Mouse (Mus musculus): ENCODE data around the gene Prtn3. TPM values are rescaled to one million over a fixed set of nuclear protein-coding genes. Genes with fewer than 3 reads are reported as not detected.
A peak's percentile ranks its signal among the peaks of the same experiment; 100 is the strongest.

The Prtn3 gene
- polyA plus RNA-seq, 1 experiment from 2014 or later: 1.8 TPM

DNA sequence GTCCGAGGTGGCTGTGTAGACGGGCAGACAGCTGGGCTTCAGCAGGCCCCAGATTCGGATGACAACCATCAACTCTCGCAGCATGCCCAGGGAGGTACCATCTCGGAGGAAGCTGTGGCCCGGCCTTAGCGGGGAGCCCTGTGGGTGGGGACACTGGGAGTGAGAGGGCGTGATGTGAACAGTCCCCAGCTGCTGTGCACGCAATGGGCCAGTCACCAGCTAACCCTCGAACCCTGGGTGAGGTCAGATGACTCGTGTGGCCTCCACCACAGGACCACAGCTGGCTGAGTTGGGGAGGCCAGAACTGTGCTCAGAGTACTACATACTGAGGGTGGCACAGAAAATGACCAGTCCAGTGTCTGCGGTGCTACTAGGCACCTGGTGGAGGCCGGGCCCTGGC, 22.5 kb downstream of the Prtn3 start:
- H3K9me3 ChIP-seq (replicated peaks): no peaks in the 10 kb centered on the region
- no peak overlapping the region for H3K4me2 ChIP-seq
- 81% methylated on average over 13 of the region's 13 CpGs for WGBS
- H3K9ac ChIP-seq: no peak overlapping the region
- no peak for ATAC-seq (ENCODE audit: insufficient number of reproducible peaks, low FRiP score)
- H3K4me3 ChIP-seq: no peak overlapping the region
- peaks cover 62% of the 10 kb centered on the region for H3K36me3 ChIP-seq
- H3K27me3 ChIP-seq (replicated peaks): peaks cover 2% of the 10 kb centered on the region; the same call in 1 of the 2 replicates
- no peak overlapping the region for H3K27ac ChIP-seq (ENCODE audit: poor library complexity, severe bottlenecking)
- H3K4me1 ChIP-seq (replicated peaks): no peaks in the 10 kb centered on the region; the same call in 1 of the 2 replicates

DNA sequence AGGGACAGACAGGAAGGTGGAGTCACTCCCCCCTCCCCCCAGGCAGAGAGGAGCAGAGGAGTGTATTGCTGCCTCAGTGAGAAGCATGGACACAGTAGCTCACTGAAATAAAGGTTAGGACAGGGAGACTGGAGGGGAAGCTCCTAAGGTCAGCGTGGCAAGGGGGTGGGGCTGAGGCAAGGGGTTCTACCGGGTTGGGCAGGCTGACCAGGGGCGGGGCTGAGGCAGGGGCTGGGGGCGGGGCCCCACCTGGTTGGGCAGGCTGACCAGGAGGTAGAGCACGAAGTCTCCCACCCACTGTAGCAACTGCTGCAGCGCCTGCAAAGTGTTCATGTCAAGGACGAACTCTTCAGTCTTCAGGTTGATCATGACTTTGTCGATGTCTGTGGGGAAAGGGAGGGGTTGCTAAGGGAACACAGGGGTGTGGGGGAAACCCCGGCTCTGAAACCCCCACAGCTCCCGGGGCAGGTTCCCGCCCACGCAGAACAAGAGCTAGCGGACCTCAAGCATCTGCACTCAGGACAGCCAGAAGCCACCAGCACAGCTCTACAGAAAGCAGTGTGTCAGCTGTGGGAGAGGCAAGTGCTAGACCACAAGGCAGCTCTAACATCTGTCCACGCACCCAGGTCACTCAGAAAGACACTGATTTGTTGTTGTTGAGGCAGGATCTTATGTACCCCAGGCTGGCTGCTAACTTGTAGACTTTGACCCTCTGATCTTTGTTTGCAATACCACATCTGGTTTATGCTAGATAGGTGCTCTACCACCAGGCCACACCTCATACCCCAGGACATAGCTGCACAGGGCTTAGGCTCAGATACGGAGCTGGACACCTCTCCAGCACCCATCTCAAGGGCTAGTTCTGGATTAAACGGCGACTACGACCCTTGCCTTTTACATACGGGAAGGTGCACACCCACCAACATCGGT, 23.3 kb downstream of the Prtn3 start:
- no peak for ATAC-seq (ENCODE audit: insufficient number of reproducible peaks, low FRiP score)
- Histone ChIP-seq H3K9ac (no peak overlapping the region), H3K36me3 (peaks cover 67% of the 10 kb centered on the region), H3K4me2 (no peak overlapping the region), H3K27ac (ENCODE audit: poor library complexity, severe bottlenecking) (no peak overlapping the region), H3K9me3 (replicated peaks) (no peaks in the 10 kb centered on the region), H3K4me3 (no peak overlapping the region), H3K4me1 (replicated peaks) (no peaks in the 10 kb centered on the region; the same call in 1 of the 2 replicates), H3K27me3 (replicated peaks) (no peaks in the 10 kb centered on the region)
- WGBS: 50% methylated on average over 20 of the region's 20 CpGs

DNA sequence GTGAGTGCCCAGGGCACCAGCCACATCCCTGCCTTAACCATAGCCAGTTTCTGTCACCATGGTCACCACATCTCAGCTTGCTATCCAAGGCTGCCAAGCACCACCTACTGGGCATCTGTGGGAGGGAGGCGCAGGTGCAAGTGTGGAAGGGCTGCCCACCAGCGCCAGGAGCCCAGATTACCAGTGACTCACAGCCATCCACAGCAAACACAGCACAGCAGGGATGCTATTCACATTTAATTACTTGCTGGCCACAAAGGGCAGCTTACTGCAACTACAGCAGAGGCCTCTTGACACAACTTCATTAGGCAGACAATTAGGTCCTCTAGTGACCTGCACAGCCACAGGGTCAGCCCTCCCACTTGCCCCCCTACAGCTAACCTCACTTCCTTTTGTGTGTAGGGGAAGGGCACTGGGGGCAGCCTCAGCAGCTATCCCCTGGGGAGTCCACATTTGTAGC, 26.7 kb downstream of the Prtn3 start:
- 65% methylated on average over 2 of the region's 2 CpGs for WGBS
- Histone ChIP-seq H3K27ac (ENCODE audit: poor library complexity, severe bottlenecking) (no peak overlapping the region), H3K9me3 (replicated peaks) (no peaks in the 10 kb centered on the region), H3K4me2 (no peak overlapping the region), H3K36me3 (peaks cover 81% of the 10 kb centered on the region), H3K27me3 (replicated peaks) (no peaks in the 10 kb centered on the region), H3K9ac (no peak overlapping the region), H3K4me1 (replicated peaks) (no peaks in the 10 kb centered on the region; the same call in 1 of the 2 replicates), H3K4me3 (no peak overlapping the region)
- ATAC-seq (ENCODE audit: insufficient number of reproducible peaks, low FRiP score): no peak

DNA sequence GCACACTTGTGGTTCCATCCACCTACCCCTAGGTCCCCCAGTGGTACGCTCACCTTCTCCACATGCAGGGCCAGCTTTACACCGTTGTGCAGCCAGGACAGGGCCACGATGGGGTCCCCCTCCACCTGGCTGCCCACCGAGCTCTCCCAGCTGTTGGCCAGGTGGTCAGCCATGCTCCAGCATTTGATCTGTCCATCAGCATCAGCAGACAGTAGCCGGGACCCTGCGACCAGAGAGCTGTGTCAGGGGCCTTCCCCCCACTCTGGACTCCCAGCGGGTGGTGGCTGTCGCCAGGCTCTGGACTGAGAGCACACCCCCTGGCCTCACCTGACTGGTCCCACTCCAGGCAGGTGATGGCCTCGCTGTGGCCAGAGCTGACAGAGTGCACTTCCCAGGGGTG, 32.4 kb downstream of the Prtn3 start:
- Histone ChIP-seq H3K4me3 (no peak overlapping the region), H3K27me3 (replicated peaks) (no peaks in the 10 kb centered on the region), H3K9ac (no peak overlapping the region), H3K4me2 (no peak overlapping the region), H3K36me3 (peaks cover 66% of the 10 kb centered on the region), H3K9me3 (replicated peaks) (no peaks in the 10 kb centered on the region), H3K27ac (ENCODE audit: poor library complexity, severe bottlenecking) (no peak overlapping the region), H3K4me1 (replicated peaks) (peaks cover 10% of the 10 kb centered on the region)
- no peak for ATAC-seq (ENCODE audit: insufficient number of reproducible peaks, low FRiP score)
- WGBS: 92% methylated on average over 9 of the region's 9 CpGs

DNA sequence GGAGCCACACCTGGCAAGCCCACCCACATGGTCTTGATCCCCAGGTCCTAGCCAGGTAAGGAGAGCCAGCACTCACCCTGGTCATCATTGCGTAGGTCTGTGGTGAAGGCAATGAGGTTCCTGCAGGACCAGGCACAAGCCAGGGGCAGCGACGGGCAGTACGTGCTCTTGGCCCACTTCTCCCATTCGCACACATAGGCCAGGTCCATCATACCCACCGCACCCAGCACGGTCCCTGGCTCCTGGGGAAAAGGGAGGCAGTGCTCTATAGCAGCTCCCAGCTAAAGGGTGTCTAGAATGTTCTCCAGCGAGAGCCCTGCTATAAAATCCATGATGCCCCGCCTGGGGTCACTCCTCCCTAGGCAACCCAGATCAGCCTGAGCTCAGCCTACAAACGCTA, 33.1 kb downstream of the Prtn3 start:
- Histone ChIP-seq H3K9ac (no peak overlapping the region), H3K27me3 (replicated peaks) (no peaks in the 10 kb centered on the region), H3K9me3 (replicated peaks) (no peaks in the 10 kb centered on the region), H3K36me3 (peaks cover 68% of the 10 kb centered on the region), H3K4me1 (replicated peaks) (peaks cover 10% of the 10 kb centered on the region), H3K4me3 (no peak overlapping the region), H3K4me2 (peak overlapping the region; percentile 54; the same call in 1 of the 2 replicates), H3K27ac (ENCODE audit: poor library complexity, severe bottlenecking) (no peak overlapping the region)
- ATAC-seq (ENCODE audit: insufficient number of reproducible peaks, low FRiP score): no peak
- 94% methylated on average over 10 of the region's 10 CpGs for WGBS

DNA sequence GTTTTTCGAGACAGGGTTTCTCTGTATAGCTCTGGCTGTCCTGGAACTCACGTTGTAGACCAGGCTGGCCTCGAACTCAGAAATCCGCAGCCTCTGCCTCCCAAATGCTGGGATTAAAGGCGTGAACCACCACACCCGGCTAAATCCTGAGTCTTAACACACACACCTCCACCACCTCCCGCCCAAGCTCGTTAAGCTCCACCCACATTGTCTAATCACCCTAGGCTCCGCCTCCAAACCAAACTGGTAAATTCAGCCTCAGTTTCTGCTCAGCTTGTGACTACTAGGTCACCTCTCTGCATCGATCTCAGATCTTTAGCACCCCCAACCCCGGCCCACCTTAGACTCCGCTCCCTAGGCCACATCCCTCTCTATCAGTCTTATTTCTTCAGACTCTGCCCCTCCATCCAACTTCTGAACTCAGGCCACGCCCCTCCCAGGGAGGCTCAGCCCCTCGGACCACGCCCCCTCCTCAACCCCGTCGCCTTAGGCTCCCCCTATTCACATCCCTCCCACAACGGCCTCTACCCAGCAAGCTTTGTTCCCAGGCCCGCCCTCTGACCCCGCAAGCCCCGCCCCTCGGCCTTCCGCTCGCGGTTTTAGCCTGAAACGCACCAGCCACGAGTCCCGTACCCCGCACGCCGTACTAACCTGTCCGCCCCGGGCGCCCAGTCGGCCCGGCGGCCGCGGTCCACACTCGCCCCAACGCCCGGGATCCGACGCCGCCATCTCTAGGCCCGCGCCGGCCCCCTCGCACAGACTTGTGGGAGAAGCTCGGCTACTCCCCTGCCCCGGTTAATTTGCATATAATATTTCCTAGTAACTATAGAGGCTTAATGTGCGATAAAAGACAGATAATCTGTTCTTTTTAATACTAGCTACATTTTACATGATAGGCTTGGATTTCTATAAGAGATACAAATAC, 34.2 kb downstream of the Prtn3 start, which contains the start of gene Med16:
Gene Med16, minus strand, starts transcription at position 757 of the 925 bp plus-strand sequence.
- H3K36me3 ChIP-seq: peaks cover 66% of the 10 kb centered on the region
- H3K27ac ChIP-seq (ENCODE audit: poor library complexity, severe bottlenecking): peak within 1 kb of the TSS; percentile 97
- no peaks in the 10 kb centered on the region for H3K27me3 ChIP-seq (replicated peaks)
- peak within 1 kb of the TSS; percentile 86 for H3K4me3 ChIP-seq
- peak; percentile 97 for ATAC-seq (ENCODE audit: insufficient number of reproducible peaks, low FRiP score)
- peaks cover 10% of the 10 kb centered on the region for H3K4me1 ChIP-seq (replicated peaks)
- peak within 1 kb of the TSS; percentile 94 for H3K9ac ChIP-seq
- no peaks in the 10 kb centered on the region for H3K9me3 ChIP-seq (replicated peaks)
- peak within 1 kb of the TSS; percentile 54 for H3K4me2 ChIP-seq
- 2% methylated on average over 52 of the region's 52 CpGs for WGBS

DNA sequence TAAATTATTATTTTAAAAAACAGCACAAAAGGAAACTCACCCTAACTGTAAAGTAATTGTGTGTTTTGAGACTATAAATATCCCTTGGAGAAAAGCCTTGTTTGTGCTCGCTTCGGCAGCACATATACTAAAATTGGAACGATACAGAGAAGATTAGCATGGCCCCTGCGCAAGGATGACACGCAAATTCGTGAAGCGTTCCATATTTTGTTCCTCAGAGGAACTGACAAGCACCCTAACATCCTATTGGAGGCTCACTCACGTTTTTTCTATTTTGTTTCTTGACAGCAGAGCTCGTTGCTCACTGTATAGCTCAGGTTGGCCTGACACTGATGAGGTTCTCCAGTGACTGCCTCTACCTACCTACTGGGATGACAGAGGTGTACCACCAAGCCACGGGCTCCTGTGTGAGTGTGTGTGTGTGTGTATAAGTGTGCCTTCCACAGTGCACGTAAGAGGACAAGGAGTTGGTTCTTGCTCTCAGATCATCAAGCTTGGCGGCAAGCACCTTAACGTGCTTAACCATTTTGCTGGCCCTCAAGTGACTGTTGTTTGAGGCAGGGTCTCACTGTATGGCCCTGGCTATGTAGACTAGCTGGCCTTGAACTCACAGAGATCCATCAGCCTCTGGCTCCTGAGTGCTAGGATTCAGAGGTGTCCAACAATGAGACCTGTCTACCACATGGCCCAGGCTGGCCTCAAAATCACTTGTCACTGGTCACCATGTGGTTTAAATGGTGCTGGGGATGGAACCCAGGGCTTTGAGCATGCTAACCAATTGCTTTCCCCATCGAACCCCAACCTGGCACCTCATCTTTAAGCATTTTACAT, 35.0 kb downstream of the Prtn3 start:
- Histone ChIP-seq H3K36me3 (peaks cover 59% of the 10 kb centered on the region), H3K27me3 (replicated peaks) (no peaks in the 10 kb centered on the region), H3K4me2 (peak overlapping the region; percentile 48), H3K4me3 (no peak overlapping the region; the same call in 1 of the 2 replicates), H3K9me3 (replicated peaks) (no peaks in the 10 kb centered on the region), H3K27ac (ENCODE audit: poor library complexity, severe bottlenecking) (peak overlapping the region; percentile 45; the same call in 1 of the 2 replicates), H3K4me1 (replicated peaks) (peaks cover 16% of the 10 kb centered on the region), H3K9ac (peak overlapping the region; percentile 20; the same call in 1 of the 2 replicates)
- peak; percentile 49; the same call in 1 of the 2 replicates for ATAC-seq (ENCODE audit: insufficient number of reproducible peaks, low FRiP score)
- WGBS: 26% methylated on average over 14 of the region's 14 CpGs

DNA sequence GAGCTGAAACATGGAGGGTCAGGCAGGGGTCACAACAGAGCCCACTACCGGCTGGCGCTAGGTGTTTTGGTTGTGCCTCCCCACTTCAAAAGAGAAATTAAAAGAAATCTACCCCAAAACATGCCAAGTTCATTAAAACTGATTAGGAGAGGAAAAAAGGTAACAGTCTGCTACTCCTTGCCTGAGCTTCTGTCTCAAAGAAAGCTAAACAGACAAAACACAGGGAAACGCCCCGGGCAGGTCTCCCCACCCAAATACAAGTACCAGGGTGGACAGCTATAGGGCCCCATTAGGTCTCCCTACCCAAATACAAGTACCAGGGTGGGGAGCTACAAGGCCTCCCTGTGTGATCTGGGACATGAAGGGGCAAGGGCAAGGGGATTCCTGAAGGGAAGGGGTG, 36.3 kb downstream of the Prtn3 start, which contains the start of gene Gm26602:
Gene Gm26602, plus strand, starts transcription at position 301 of the 400 bp plus-strand sequence.
- Histone ChIP-seq H3K9me3 (replicated peaks) (no peaks in the 10 kb centered on the region), H3K4me2 (no peak within 1 kb of the TSS), H3K9ac (0 out of 2 replicates have a peak within 1 kb of the TSS, but pooled peaks have one; percentile 20), H3K27me3 (replicated peaks) (no peaks in the 10 kb centered on the region), H3K4me1 (replicated peaks) (peaks cover 28% of the 10 kb centered on the region), H3K27ac (ENCODE audit: poor library complexity, severe bottlenecking) (no peak within 1 kb of the TSS), H3K36me3 (peaks cover 47% of the 10 kb centered on the region), H3K4me3 (no peak within 1 kb of the TSS)
- no peak for ATAC-seq (ENCODE audit: insufficient number of reproducible peaks, low FRiP score)
- 89% methylated on average over 4 of the region's 4 CpGs for WGBS

DNA sequence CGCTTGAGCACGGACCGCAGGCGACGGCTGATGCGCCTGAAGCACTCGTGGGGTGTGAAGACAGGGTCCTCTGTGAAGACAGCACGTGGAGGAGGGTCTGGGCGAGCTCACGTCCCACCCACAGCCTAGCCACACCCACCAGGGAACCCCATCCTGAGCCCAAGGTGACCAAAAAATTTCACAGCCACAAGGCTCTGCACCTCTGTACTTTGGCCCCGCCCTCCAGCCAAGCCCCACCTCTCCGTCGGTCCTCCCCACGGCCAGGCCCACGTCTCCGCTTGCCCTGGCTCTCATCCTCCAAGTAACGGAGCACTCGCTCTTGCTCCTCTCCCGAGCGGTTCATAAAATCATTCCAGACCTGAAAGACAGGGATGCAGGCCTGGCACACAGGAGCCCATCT, 38.1 kb downstream of the Prtn3 start:
- no peak overlapping the region for H3K4me2 ChIP-seq
- no peak overlapping the region for H3K27ac ChIP-seq (ENCODE audit: poor library complexity, severe bottlenecking)
- no peak overlapping the region for H3K4me3 ChIP-seq
- no peak for ATAC-seq (ENCODE audit: insufficient number of reproducible peaks, low FRiP score)
- no peaks in the 10 kb centered on the region for H3K9me3 ChIP-seq (replicated peaks)
- H3K36me3 ChIP-seq: peaks cover 29% of the 10 kb centered on the region
- no peak overlapping the region for H3K9ac ChIP-seq
- 64% methylated on average over 20 of the region's 20 CpGs for WGBS
- H3K27me3 ChIP-seq (replicated peaks): peaks cover 2% of the 10 kb centered on the region
- peaks cover 36% of the 10 kb centered on the region for H3K4me1 ChIP-seq (replicated peaks)
